Mouse (Mus musculus) gastrocnemius, postnatal 4 days (tissue): Measurements from ENCODE around the gene Mrpl33. TPM values are rescaled to one million over a fixed set of nuclear protein-coding genes. Genes with fewer than 3 reads are reported as not detected.
"Not testable (repeated sequence)": the region's sequence is repeated elsewhere in the genome, so short reads cannot be mapped to it uniquely, and the experiment has no call there.

Experiments
- DNase-seq, 2 experiments: peaks; one replicate each; pipeline ENCODE4 v3.0.0; 2021 to 2022; ENCODE audit warnings: low spot score in 2 of 2, mixed read lengths in 2 of 2
- total RNA-seq, 2 experiments: library from RNA; stranded (reverse); gene quantifications; 2 replicates each; pipeline ENCODE4 v1.2.3; 2021

The Mrpl33 gene
- total RNA-seq, 2 experiments from 2014 or later = 229 to 230 TPM

GRCm38 (mm10) chr5:31591122-31591521 lies 5.6 kb upstream of the Mrpl33 start:
- no peak for DNase-seq

- DNase-seq = no peak
Measured at GRCm38 (mm10) chr5:31595868-31596267, 867 bp upstream of the Mrpl33 start.

GRCm38 (mm10) chr5:31597430-31597944 lies 752 bp downstream of the Mrpl33 start:
- DNase-seq = no peak

- no peak for DNase-seq
Measured at GRCm38 (mm10) chr5:31598121-31598520, 1.4 kb downstream of the Mrpl33 start.

GRCm38 (mm10) chr5:31598579-31598978 lies 1.8 kb downstream of the Mrpl33 start:
- no peak for DNase-seq

GRCm38 (mm10) chr5:31599161-31599560 lies 2.4 kb downstream of the Mrpl33 start:
- no peak for DNase-seq

- DNase-seq = no peak
Measured at GRCm38 (mm10) chr5:31601162-31601722, 4.5 kb downstream of the Mrpl33 start.

GRCm38 (mm10) chr5:31602377-31602776 lies 5.6 kb downstream of the Mrpl33 start:
- peak in 1 of 2 experiments; percentile 59 for DNase-seq

- no peak for DNase-seq
Measured at GRCm38 (mm10) chr5:31603766-31604165, 7.0 kb downstream of the Mrpl33 start.

- DNase-seq = peak in 1 of 2 experiments; percentile 36
Measured at GRCm38 (mm10) chr5:31606151-31606550, 9.4 kb downstream of the Mrpl33 start.

- no peak for DNase-seq
Measured at GRCm38 (mm10) chr5:31610376-31611086, 13.8 kb downstream of the Mrpl33 start.

GRCm38 (mm10) chr5:31611186-31611585 lies 14.5 kb downstream of the Mrpl33 start:
- DNase-seq = no peak

GRCm38 (mm10) chr5:31613852-31614286 lies 17.1 kb downstream of the Mrpl33 start:
- DNase-seq = peak; percentile 49 to 85

GRCm38 (mm10) chr5:31614339-31615025 lies 17.7 kb downstream of the Mrpl33 start:
- DNase-seq = no peak

GRCm38 (mm10) chr5:31620326-31620725 lies 23.6 kb downstream of the Mrpl33 start:
- DNase-seq = no peak

GRCm38 (mm10) chr5:31627117-31627516 lies 30.4 kb downstream of the Mrpl33 start:
- DNase-seq = no peak

- no peak for DNase-seq
Measured at GRCm38 (mm10) chr5:31627562-31628526, 31.1 kb downstream of the Mrpl33 start.

- no peak for DNase-seq
Measured at GRCm38 (mm10) chr5:31628555-31628954, 31.8 kb downstream of the Mrpl33 start.

GRCm38 (mm10) chr5:31630064-31630463 lies 33.3 kb downstream of the Mrpl33 start:
- peak in 1 of 2 experiments; percentile 36 for DNase-seq

GRCm38 (mm10) chr5:31631169-31631568 lies 34.4 kb downstream of the Mrpl33 start:
- DNase-seq = not testable (repeated sequence)

GRCm38 (mm10) chr5:31634161-31634560 lies 37.4 kb downstream of the Mrpl33 start:
- no peak for DNase-seq
